Mouse (Mus musculus): ENCODE results near the gene Dus2. TPM values are rescaled to one million over a fixed set of nuclear protein-coding genes. Genes with fewer than 3 reads are reported as not detected.
A peak's percentile ranks its signal among the peaks of the same experiment; 100 is the strongest.

The Dus2 gene
- total RNA-seq (2012; rRNA removed) (20.9 and 23.2 TPM in 2 replicates), total RNA-seq (2014; rRNA removed) (20.7 and 23.6 TPM in 2 replicates), polyA plus RNA-seq (2012; ENCODE audit: insufficient read length, low read depth) (27.2 and 27.7 TPM in 2 replicates)

GRCm38 (mm10) chr8:105990856-105991387 is at the start of gene Dus2:
Dus2 (plus strand) TSS chr8:105991337.
- peak within 1 kb of the TSS; percentile 25; the same call in 1 of the 2 replicates for H3K4me2 ChIP-seq (ENCODE audit: insufficient read depth, low read depth, poor library complexity, severe bottlenecking)
- H3K9me3 ChIP-seq (replicated peaks; ENCODE audit: low read length), result no peaks in the 10 kb centered on the region
- DNase-seq (ENCODE audit: extremely low read depth), result peak; percentile 92
- H3K9ac ChIP-seq (ENCODE audit: insufficient read depth, low read depth), result no peak within 1 kb of the TSS
- H3K4me3 ChIP-seq (replicated peaks in 1 of 3; ENCODE audit: low read depth in 2 of 3, low read length in 2 of 3, poor library complexity in 1 of 3), result no peak within 1 kb of the TSS
- peaks cover 11 to 31% of the 10 kb centered on the region in 2 experiments for H3K4me1 ChIP-seq (ENCODE audit: control insufficient read depth in 1 of 2, insufficient read depth in 2 of 2)
- in situ Hi-C loops (cut with MboI; ENCODE audit: low pct_ligation_motif_present, low pct_unique_long_range_greater_than_20kb, low sequenced_read_pairs) (loop anchor here (5.0 kb wide), 1 partner anchor 36 kb away; no protein-coding TSS in a partner anchor), dilution Hi-C loops (cut with MboI; ENCODE audit: extremely low pct_ligation_motif_present, extremely low pct_unique_long_range_greater_than_20kb, low sequenced_read_pairs) (no loop called here)
- TF ChIP-seq POLR2AphosphoS2 (IDR thresholded peaks at IDR 0.05; ENCODE audit: low read depth, low read length) (no peak), NRF1 (IDR thresholded peaks at IDR 0.05; ENCODE audit: low read depth, low read length) (no peak), TCF12 (IDR thresholded peaks at IDR 0.05; ENCODE audit: low read depth, low read length) (no peak; the same call in 1 of the 2 replicates), SMC3 (IDR thresholded peaks at IDR 0.05; ENCODE audit: low read depth, low read length) (peak; percentile 99), JUN (IDR thresholded peaks at IDR 0.05; ENCODE audit: insufficient read depth, low read depth, low read length) (no peak), MAZ (IDR thresholded peaks at IDR 0.05; ENCODE audit: low read depth, low read length) (no peak), ELF1 (IDR thresholded peaks at IDR 0.05; ENCODE audit: low read depth, low read length) (peak; percentile 83), CTCF (conservative IDR thresholded peaks at IDR 0.05 in 1 of 2, IDR thresholded peaks at IDR 0.05 in 1 of 2; ENCODE audit: low read depth in 2 of 2, low read length in 2 of 2) (peak; percentile 73 to 98), MYC (IDR thresholded peaks at IDR 0.05; ENCODE audit: low read depth, low read length) (no peak), GABPA (IDR thresholded peaks at IDR 0.05; ENCODE audit: insufficient replicate concordance, low read depth, low read length) (no peak), PAX5 (IDR thresholded peaks at IDR 0.05; ENCODE audit: low read length) (no peak), USF2 (conservative IDR thresholded peaks at IDR 0.05; ENCODE audit: low read depth, low read length) (no peak), POLR2A (IDR thresholded peaks at IDR 0.05; ENCODE audit: low read depth, low read length) (no peak), USF1 (IDR thresholded peaks at IDR 0.05; ENCODE audit: low read depth, low read length) (no peak), IRF4 (IDR thresholded peaks at IDR 0.05; ENCODE audit: low read depth, low read length) (peak; percentile 58; the same call in 1 of the 2 replicates), MAFK (IDR thresholded peaks at IDR 0.05; ENCODE audit: insufficient replicate concordance, low read length) (no peak), ZMIZ1 (IDR thresholded peaks at IDR 0.05; ENCODE audit: low read depth, low read length) (no peak), ZNF384 (IDR thresholded peaks at IDR 0.05; ENCODE audit: low read depth, low read length) (no peak), ETS1 (conservative IDR thresholded peaks at IDR 0.05; ENCODE audit: low read depth, low read length) (no peak), BHLHE40 (IDR thresholded peaks at IDR 0.05; ENCODE audit: low read depth, low read length) (peak; percentile 42; the same call in 1 of the 2 replicates), SIN3A (IDR thresholded peaks at IDR 0.05; ENCODE audit: low read length) (no peak), MXI1 (IDR thresholded peaks at IDR 0.05; ENCODE audit: low read depth, low read length) (no peak), UBTF (IDR thresholded peaks at IDR 0.05; ENCODE audit: low read depth, low read length) (no peak), EP300 (IDR thresholded peaks at IDR 0.05; ENCODE audit: low read length) (no peak), RAD21 (IDR thresholded peaks at IDR 0.05; ENCODE audit: low read depth, low read length) (peak; percentile 98), CHD2 (IDR thresholded peaks at IDR 0.05; ENCODE audit: low read length) (no peak), JUND (conservative IDR thresholded peaks at IDR 0.05; ENCODE audit: low read depth, low read length) (no peak), MAX (IDR thresholded peaks at IDR 0.05; ENCODE audit: low read length) (peak; percentile 43; the same call in 1 of the 2 replicates), CHD1 (IDR thresholded peaks at IDR 0.05; ENCODE audit: low read depth, low read length) (no peak), MEF2A (IDR thresholded peaks at IDR 0.05; ENCODE audit: borderline replicate concordance, low read depth, low read length) (peak; percentile 31; the same call in 1 of the 2 replicates), RCOR1 (conservative IDR thresholded peaks at IDR 0.05; ENCODE audit: low read depth, low read length) (no peak), E2F4 (IDR thresholded peaks at IDR 0.05; ENCODE audit: insufficient replicate concordance, low read depth, low read length) (no peak), KAT2A (IDR thresholded peaks at IDR 0.05; ENCODE audit: insufficient replicate concordance, low read length) (no peak), HCFC1 (IDR thresholded peaks at IDR 0.05; ENCODE audit: low read depth, low read length) (0 out of 2 replicates have a peak, but pooled peaks have one; percentile 29), ZKSCAN1 (IDR thresholded peaks at IDR 0.05; ENCODE audit: borderline replicate concordance, low read depth, low read length) (no peak), NELFE (IDR thresholded peaks at IDR 0.05; ENCODE audit: low read depth, low read length) (no peak; the same call in 1 of the 2 replicates), ZC3H11A (IDR thresholded peaks at IDR 0.05; ENCODE audit: low read depth, low read length) (peak; percentile 90), TBP (conservative IDR thresholded peaks at IDR 0.05; ENCODE audit: low read depth, low read length) (no peak)
- peaks cover 9% of the 10 kb centered on the region for H3K27me3 ChIP-seq (replicated peaks)
- H3K79me2 ChIP-seq (replicated peaks; ENCODE audit: control insufficient read depth, extremely low read depth, insufficient read depth, poor library complexity, severe bottlenecking), result no peaks in the 10 kb centered on the region
- H3K27ac ChIP-seq (ENCODE audit: insufficient read depth, low read depth), result peak within 1 kb of the TSS; percentile 6; the same call in 1 of the 2 replicates
- no peaks in the 10 kb centered on the region for H3K36me3 ChIP-seq (replicated peaks in 1 of 2; ENCODE audit: control insufficient read depth in 1 of 2, insufficient read depth in 1 of 2, low read length in 1 of 2)

Measured in CH12.LX (cell line).